Mouse (Mus musculus): ENCODE data around the gene Syt13.

GRCm38 (mm10) chr2:92945824-92946598 lies 31.1 kb downstream of the Syt13 start:
- 0 out of 4 replicates have a peak, but pooled peaks of 1 of the 2 experiments have one; percentile 8 for TF ChIP-seq CTCF (conservative IDR thresholded peaks at IDR 0.05 in 1 of 2, IDR thresholded peaks at IDR 0.05 in 1 of 2; ENCODE audit: low read depth in 2 of 2, low read length in 2 of 2)
- no peak for TF ChIP-seq USF1 (IDR thresholded peaks at IDR 0.05; ENCODE audit: low read depth, low read length)
- TF ChIP-seq EP300 (IDR thresholded peaks at IDR 0.05; ENCODE audit: low read length) = no peak
- TF ChIP-seq CHD2 (IDR thresholded peaks at IDR 0.05; ENCODE audit: low read length) = no peak
- TF ChIP-seq RCOR1 (conservative IDR thresholded peaks at IDR 0.05; ENCODE audit: low read depth, low read length) = no peak

Measured in CH12.LX (cell line).